Mouse (Mus musculus) myocyte (in vitro differentiated cells): Measurements from ENCODE around the gene Snap25. TPM values are rescaled to one million over a fixed set of nuclear protein-coding genes. Genes with fewer than 3 reads are reported as not detected.

Source experiments
- H3K27me3 ChIP-seq: one replicate; pipeline ENCODE4 v1.6.1; 2011; ENCODE audit not compliant: control insufficient read depth, insufficient read depth, insufficient read length
- H3K36me3 ChIP-seq: one replicate; pipeline ENCODE4 v1.6.1; 2011; ENCODE audit not compliant: control insufficient read depth, insufficient read depth
- H3K4me2 ChIP-seq: one replicate; pipeline ENCODE4 v1.6.1; 2011; ENCODE audit warnings: low read depth, control low read depth
- H3K4me3 ChIP-seq: one replicate; pipeline ENCODE4 v1.5.1; 2011; ENCODE audit warnings: mild to moderate bottlenecking, control low read depth, moderate library complexity
- H3K79me2 ChIP-seq: one replicate; pipeline ENCODE4 v1.6.1; 2011; ENCODE audit not compliant: control insufficient read depth, insufficient read depth
- H3ac ChIP-seq: one replicate; pipeline ENCODE4 v1.6.1; 2011; ENCODE audit not compliant: control insufficient read depth, insufficient read length
- CEBPB ChIP-seq: IDR thresholded peaks from 2 replicates; pipeline ENCODE4 v1.6.1; 2011; ENCODE audit warnings: mild to moderate bottlenecking, moderate library complexity; ENCODE audit not compliant: poor library complexity, insufficient read depth, severe bottlenecking
- E2F4 ChIP-seq: IDR thresholded peaks from one replicate; pipeline ENCODE4 v1.6.1; 2011; ENCODE audit warnings: mild to moderate bottlenecking, control low read depth, moderate library complexity; ENCODE audit not compliant: insufficient read depth
- MAX ChIP-seq: IDR thresholded peaks from one replicate; pipeline ENCODE4 v1.6.1; 2011; ENCODE audit warnings: low read depth, mild to moderate bottlenecking, control low read depth
- MYOD1 ChIP-seq, 3 experiments: IDR thresholded peaks; one replicate each; pipeline ENCODE4 v1.6.1; 2011; ENCODE audit warnings: control low read depth in 2 of 3, low read depth in 2 of 3, mild to moderate bottlenecking in 2 of 3, moderate library complexity in 1 of 3; ENCODE audit not compliant: insufficient read length in 2 of 3, control insufficient read depth in 1 of 3
- MYOG ChIP-seq, 3 experiments: IDR thresholded peaks; one replicate each; pipeline ENCODE4 v1.6.1; 2011; ENCODE audit warnings: control low read depth in 2 of 3, low read depth in 2 of 3, mild to moderate bottlenecking in 2 of 3; ENCODE audit not compliant: insufficient read length in 2 of 3, control insufficient read depth in 1 of 3, insufficient read depth in 1 of 3
- POLR2A ChIP-seq: IDR thresholded peaks from one replicate; pipeline ENCODE4 v1.6.1; 2011; ENCODE audit warnings: low read depth, mild to moderate bottlenecking, control low read depth, moderate library complexity; ENCODE audit not compliant: insufficient read length
- POLR2AphosphoS2 ChIP-seq: IDR thresholded peaks from one replicate; pipeline ENCODE4 v1.6.1; 2011; ENCODE audit warnings: low read depth, control low read depth; ENCODE audit not compliant: insufficient read length
- REST ChIP-seq: IDR thresholded peaks from one replicate; pipeline ENCODE4 v1.6.1; 2011; ENCODE audit warnings: mild to moderate bottlenecking, control low read depth, moderate library complexity; ENCODE audit not compliant: insufficient read depth, insufficient read length
- SRF ChIP-seq: IDR thresholded peaks from one replicate; pipeline ENCODE4 v1.6.1; 2011; ENCODE audit warnings: low read depth; ENCODE audit not compliant: control insufficient read depth, insufficient read length
- TCF12 ChIP-seq: IDR thresholded peaks from one replicate; pipeline ENCODE4 v1.6.1; 2011; ENCODE audit warnings: mild to moderate bottlenecking, control low read depth; ENCODE audit not compliant: poor library complexity, insufficient read depth, severe bottlenecking
- TCF3 ChIP-seq: IDR thresholded peaks from one replicate; pipeline ENCODE4 v1.6.1; 2011; ENCODE audit warnings: low read depth, control low read depth; ENCODE audit not compliant: insufficient read length
- USF1 ChIP-seq: IDR thresholded peaks from one replicate; pipeline ENCODE4 v1.6.1; 2011; ENCODE audit warnings: low read depth, mild to moderate bottlenecking, control low read depth, moderate library complexity
- polyA plus RNA-seq: library from polyadenylated mRNA; unstranded; fragments of >200 nt; fragmentation: generic; extraction: Trizol; gene quantifications from one replicate; pipeline ENCODE4 v1.2.1, GENCODE M21; 2012; ENCODE audit warnings: missing spikeins

Gene Snap25
- polyA plus RNA-seq, 1 experiment, result not detected

GRCm38 (mm10) chr2:136816717-136817400 lies 103.6 kb downstream of the Snap25 start:
- Histone ChIP-seq H3K4me2 (no peak overlapping the region), H3K36me3 (no peaks in the 10 kb centered on the region), H3ac (no peak overlapping the region), H3K79me2 (no peaks in the 10 kb centered on the region), H3K27me3 (no peaks in the 10 kb centered on the region), H3K4me3 (no peak overlapping the region)
- TF ChIP-seq CEBPB, result no peak

- Histone ChIP-seq H3K4me3 (no peak overlapping the region), H3K4me2 (no peak overlapping the region), H3ac (no peak overlapping the region), H3K27me3 (no peaks in the 10 kb centered on the region), H3K79me2 (no peaks in the 10 kb centered on the region), H3K36me3 (no peaks in the 10 kb centered on the region)
- no peak for TF ChIP-seq TCF3
- TF ChIP-seq SRF, result no peak
- TF ChIP-seq POLR2AphosphoS2, result no peak
- TF ChIP-seq TCF12, result no peak
- no peak for TF ChIP-seq POLR2A
- no peak for TF ChIP-seq E2F4
- no peak for TF ChIP-seq USF1
- TF ChIP-seq MYOD1 (IDR thresholded peaks at IDR 0.05; ENCODE audit: control insufficient read depth in 1 of 3, insufficient read length in 2 of 3, low read depth in 2 of 3), result no peak
- TF ChIP-seq REST, result no peak
- TF ChIP-seq MYOG (IDR thresholded peaks at IDR 0.05; ENCODE audit: control insufficient read depth in 1 of 3, insufficient read depth in 1 of 3, insufficient read length in 2 of 3, low read depth in 2 of 3), result no peak
- no peak for TF ChIP-seq CEBPB
- no peak for TF ChIP-seq MAX
These were observed 110.8 kb downstream of the Snap25 start for GRCm38 (mm10) chr2:136823751-136824716.

- TF ChIP-seq POLR2AphosphoS2 (no peak), CEBPB (no peak), SRF (no peak), POLR2A (no peak), MAX (no peak)
- Histone ChIP-seq H3K27me3 (no peaks in the 10 kb centered on the region), H3K36me3 (no peaks in the 10 kb centered on the region), H3K4me2 (no peak overlapping the region), H3ac (no peak overlapping the region), H3K4me3 (no peak overlapping the region), H3K79me2 (no peaks in the 10 kb centered on the region)
These were observed 114.4 kb downstream of the Snap25 start for GRCm38 (mm10) chr2:136827612-136828011.

Other genes starting within 250 kb of the Snap25 start
- 0.02 TPM for gene Ankef1, start 211.5 kb upstream of the Snap25 start, polyA plus RNA-seq
- gene AL731706.2, start 172.2 kb downstream of the Snap25 start, polyA plus RNA-seq, result 21.8 TPM
- gene Slx4ip, start 177.8 kb downstream of the Snap25 start, polyA plus RNA-seq, result 1.2 TPM
- 19.5 TPM for gene AL731706.1, start 177.9 kb downstream of the Snap25 start, polyA plus RNA-seq
- gene Mkks, start 177.9 kb downstream of the Snap25 start, polyA plus RNA-seq, result 3.4 TPM